In genomic region chrX:57951301-57951700, GRCm38 (mm10) we compare ENCODE assay signal across 16 mouse cellular contexts.
"Had no signal": no experiment of that assay in that cellular context is flagged by ENCODE, and none has a peak within 500 bp of the region (broad histone marks: within the 10 kb centered on the region; RNA-seq: fewer than 3 reads in every experiment).

No protein-coding gene starts in this region.

- H3K36me3 ChIP-seq: neural tube, embryonic 12.5 days; neural tube, embryonic 13.5 days; neural tube, embryonic 15.5 days; stomach, embryonic 15.5 days had no signal

- H3K27ac ChIP-seq: neural tube, embryonic 12.5 days; neural tube, embryonic 13.5 days; neural tube, embryonic 15.5 days; stomach, embryonic 15.5 days; stomach, postnatal 0 days had no signal

- H3K9me3 ChIP-seq: neural tube, embryonic 12.5 days; neural tube, embryonic 13.5 days; neural tube, embryonic 15.5 days; stomach, embryonic 15.5 days had no signal

- DNase-seq: retina, postnatal 1 day; right cerebral cortex, adult 18-20 months; right cerebral cortex, postnatal 14 days; right cerebral cortex, postnatal 25 days; right cerebral cortex, postnatal 4 days; spleen, adult 18-20 months; thymus, adult 18-20 months; thymus, adult 2 months; thymus, postnatal 14 days; thymus, postnatal 25 days; thymus, postnatal 36 days had no signal

- H3K4me1 ChIP-seq: neural tube, embryonic 12.5 days; neural tube, embryonic 13.5 days; neural tube, embryonic 15.5 days; stomach, embryonic 15.5 days had no signal

- H3K9ac ChIP-seq: neural tube, embryonic 12.5 days; neural tube, embryonic 13.5 days; neural tube, embryonic 15.5 days; stomach, embryonic 15.5 days had no signal

- H3K4me3 ChIP-seq: neural tube, embryonic 12.5 days; neural tube, embryonic 13.5 days; neural tube, embryonic 15.5 days; stomach, embryonic 15.5 days had no signal
